Mouse (Mus musculus): Measurements from ENCODE around the gene Taco1.
A peak's percentile ranks its signal among the peaks of the same experiment; 100 is the strongest.

Taco1 gene

GRCm38 (mm10) chr11:106065073-106065922 is 563 bp upstream of the Taco1 start:
- DNase-seq: no peak

GRCm38 (mm10) chr11:106066616-106067015 is 755 bp downstream of the Taco1 start:
- DNase-seq: peak; percentile 51 to 68

- DNase-seq: no peak
Observed at GRCm38 (mm10) chr11:106073774-106074173, 7.9 kb downstream of the Taco1 start.

GRCm38 (mm10) chr11:106076321-106076720 is 10.5 kb downstream of the Taco1 start:
- peak; percentile 87 to 88 for DNase-seq

- peak; percentile 99 for DNase-seq
Observed at GRCm38 (mm10) chr11:106083708-106084701, 18.1 kb downstream of the Taco1 start, which contains the start of gene Map3k3. Gene Map3k3, plus strand, starts transcription at chr11:106084613.

GRCm38 (mm10) chr11:106084911-106085561 is 19.2 kb downstream of the Taco1 start:
- peak; percentile 82 to 92 for DNase-seq

GRCm38 (mm10) chr11:106098223-106098622 is 32.4 kb downstream of the Taco1 start:
- DNase-seq: peak in 1 of 2 experiments; percentile 12

GRCm38 (mm10) chr11:106102866-106103265 is 37.0 kb downstream of the Taco1 start:
- DNase-seq: no peak

GRCm38 (mm10) chr11:106106047-106106587 is 40.3 kb downstream of the Taco1 start:
- DNase-seq: no peak

- DNase-seq: no peak
Observed at GRCm38 (mm10) chr11:106111688-106112087, 45.8 kb downstream of the Taco1 start.

- no peak for DNase-seq
Observed at GRCm38 (mm10) chr11:106122221-106122620, 56.4 kb downstream of the Taco1 start.

GRCm38 (mm10) chr11:106122736-106123135 is 56.9 kb downstream of the Taco1 start:
- DNase-seq: peak in 1 of 2 experiments; percentile 6

Measured in kidney, postnatal 4 days (tissue).